Mouse (Mus musculus) midbrain, embryonic 11.5 days (tissue): Measurements from ENCODE around the gene Gtpbp8. TPM values are rescaled to one million over a fixed set of nuclear protein-coding genes. Genes with fewer than 3 reads are reported as not detected.

Experiments
- ATAC-seq: fragments of 200-750 bp; cut with Nextera tagmentation; 2 replicates; pipeline ENCODE4 v1.8.0; 2017; ENCODE audit warnings: moderate TSS enrichment, moderate library complexity; ENCODE audit not compliant: low FRiP score
- DNase-seq: peaks from one replicate; pipeline ENCODE4 v3.0.0; 2015; ENCODE audit warnings: low spot score; ENCODE audit errors: missing footprints
- H3K27ac ChIP-seq: fragments of 300-500 bp; sonication (generic); 2 replicates; pipeline ENCODE4 v1.5.1; 2014; ENCODE audit warnings: low read depth, low read length
- H3K27me3 ChIP-seq: fragments of 300-500 bp; sonication (generic); 2 replicates; pipeline ENCODE4 v1.6.1; 2014; ENCODE audit warnings: mild to moderate bottlenecking, low read length, moderate library complexity, mixed read lengths; ENCODE audit not compliant: control insufficient read depth, insufficient read depth
- H3K36me3 ChIP-seq: fragments of 300-500 bp; sonication (generic); 2 replicates; pipeline ENCODE4 v1.6.1; 2014; ENCODE audit warnings: mild to moderate bottlenecking, low read length, moderate library complexity, mixed read lengths; ENCODE audit not compliant: control insufficient read depth, insufficient read depth
- H3K4me1 ChIP-seq: fragments of 300-500 bp; sonication (generic); 2 replicates; pipeline ENCODE4 v1.6.1; 2014; ENCODE audit warnings: low read length; ENCODE audit not compliant: control insufficient read depth, insufficient read depth
- H3K4me2 ChIP-seq: fragments of 300-500 bp; sonication (generic); 2 replicates; pipeline ENCODE4 v1.6.1; 2014; ENCODE audit warnings: mild to moderate bottlenecking, moderate library complexity
- H3K4me3 ChIP-seq: fragments of 300-500 bp; sonication (generic); 2 replicates; pipeline ENCODE4 v1.5.1; 2014; ENCODE audit warnings: low read depth, low read length
- H3K9ac ChIP-seq: fragments of 300-500 bp; sonication (generic); 2 replicates; pipeline ENCODE4 v1.6.1; 2014; ENCODE audit warnings: low read length
- H3K9me3 ChIP-seq: fragments of 300-500 bp; sonication (generic); 2 replicates; pipeline ENCODE4 v1.6.1; 2016; ENCODE audit warnings: low read length; ENCODE audit not compliant: control insufficient read depth
- WGBS: fragments of 180-500 bp; shearing (Covaris S2); extraction: QIAGEN DNeasy Blood & Tissue Kit; methylation state at CpG from one replicate; pipeline ENCODE4 v1.1.7; 2014; 5-methylcytosine and 5-hydroxymethylcytosine counted together
- polyA plus RNA-seq: library from polyadenylated mRNA; unstranded; fragments of >200 nt; fragmentation: Nextera tagmentation; extraction: Ambion mirVana; gene quantifications from 2 replicates; pipeline ENCODE4 v1.2.1, GENCODE M21; 2014

The Gtpbp8 gene
- polyA plus RNA-seq, 1 experiment from 2014 or later = 37.8 TPM

DNA sequence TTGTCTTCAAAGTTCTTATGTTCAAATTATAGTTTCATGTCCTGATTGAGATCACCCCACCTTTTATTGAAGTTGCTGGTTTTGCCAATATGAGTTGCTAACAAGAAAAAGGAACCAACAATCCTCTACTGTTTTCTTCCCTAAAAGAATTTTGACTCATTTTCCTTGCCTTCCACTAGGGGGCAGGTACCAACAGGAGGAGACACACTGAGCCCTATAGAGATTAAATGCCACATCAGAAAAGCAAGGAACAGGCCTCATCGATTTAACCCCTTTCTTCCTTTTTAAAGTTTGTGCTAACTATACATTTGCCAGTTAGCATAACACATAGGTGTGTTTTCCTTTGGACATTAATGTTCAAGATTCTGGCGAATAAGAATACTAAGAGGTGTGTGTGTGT lies 21.8 kb upstream of the Gtpbp8 start:
- Histone ChIP-seq H3K4me2 (no peak overlapping the region), H3K36me3 (no peaks in the 10 kb centered on the region), H3K27me3 (no peaks in the 10 kb centered on the region), H3K9ac (no peak overlapping the region), H3K4me1 (no peaks in the 10 kb centered on the region), H3K4me3 (no peak overlapping the region), H3K27ac (no peak overlapping the region), H3K9me3 (no peaks in the 10 kb centered on the region)
- ATAC-seq = no peak
- WGBS = 54% methylated on average over 2 of the region's 2 CpGs
- peak; percentile 89 for DNase-seq

DNA sequence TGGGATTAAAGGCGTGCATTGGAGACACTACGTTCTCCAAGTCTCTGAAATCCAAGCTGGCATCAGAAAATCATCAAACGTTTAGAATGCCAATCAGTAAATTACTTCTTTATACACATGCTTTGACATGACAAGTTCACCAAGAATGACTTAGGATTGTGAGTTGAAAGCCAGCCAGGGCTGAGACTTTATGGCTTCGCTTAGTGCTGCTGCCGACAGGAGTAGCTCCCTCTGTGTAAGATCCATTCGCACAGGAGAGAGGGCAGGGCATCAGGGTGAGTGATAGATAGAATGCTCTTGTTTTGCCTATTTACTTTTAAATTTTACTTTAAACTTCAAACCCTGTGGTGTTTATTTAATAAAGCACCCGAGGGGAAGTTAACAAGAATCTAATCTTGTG lies 21.3 kb upstream of the Gtpbp8 start:
- H3K27ac ChIP-seq = no peak overlapping the region
- ATAC-seq (no peak), DNase-seq (no peak)
- WGBS = 89% methylated on average over 7 of the region's 7 CpGs
- H3K4me1 ChIP-seq = no peaks in the 10 kb centered on the region
- H3K4me3 ChIP-seq = no peak overlapping the region
- no peaks in the 10 kb centered on the region for H3K36me3 ChIP-seq
- H3K27me3 ChIP-seq = no peaks in the 10 kb centered on the region
- no peak overlapping the region for H3K9ac ChIP-seq
- H3K9me3 ChIP-seq = no peaks in the 10 kb centered on the region
- H3K4me2 ChIP-seq = no peak overlapping the region

DNA sequence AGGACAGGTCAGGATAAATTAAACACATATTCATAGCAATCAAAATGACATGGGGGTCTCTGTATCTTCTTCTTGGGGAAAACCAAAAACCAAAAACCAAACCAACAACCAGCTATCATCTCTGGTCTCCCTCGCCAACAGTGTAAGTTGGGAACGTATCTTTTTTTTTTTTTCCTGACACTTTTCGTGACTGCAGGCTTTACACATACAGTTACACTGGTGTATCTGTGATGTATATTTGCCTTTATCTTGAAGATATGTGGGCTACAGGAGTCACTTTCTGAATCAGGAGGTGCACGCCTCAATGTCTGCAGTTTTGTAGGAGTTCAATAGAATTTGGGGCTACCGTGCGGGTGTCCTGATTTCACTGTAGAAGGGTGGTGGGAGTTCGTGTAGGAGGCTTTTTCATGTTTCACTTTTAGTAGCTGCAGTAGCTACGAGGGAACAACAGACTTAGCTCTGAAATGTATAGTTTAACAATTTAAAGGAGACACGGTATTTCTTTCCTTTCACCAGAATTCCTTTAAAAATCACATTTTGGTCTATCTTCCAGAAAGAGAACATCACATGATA lies 20.2 kb upstream of the Gtpbp8 start:
- ATAC-seq = no peak

DNA sequence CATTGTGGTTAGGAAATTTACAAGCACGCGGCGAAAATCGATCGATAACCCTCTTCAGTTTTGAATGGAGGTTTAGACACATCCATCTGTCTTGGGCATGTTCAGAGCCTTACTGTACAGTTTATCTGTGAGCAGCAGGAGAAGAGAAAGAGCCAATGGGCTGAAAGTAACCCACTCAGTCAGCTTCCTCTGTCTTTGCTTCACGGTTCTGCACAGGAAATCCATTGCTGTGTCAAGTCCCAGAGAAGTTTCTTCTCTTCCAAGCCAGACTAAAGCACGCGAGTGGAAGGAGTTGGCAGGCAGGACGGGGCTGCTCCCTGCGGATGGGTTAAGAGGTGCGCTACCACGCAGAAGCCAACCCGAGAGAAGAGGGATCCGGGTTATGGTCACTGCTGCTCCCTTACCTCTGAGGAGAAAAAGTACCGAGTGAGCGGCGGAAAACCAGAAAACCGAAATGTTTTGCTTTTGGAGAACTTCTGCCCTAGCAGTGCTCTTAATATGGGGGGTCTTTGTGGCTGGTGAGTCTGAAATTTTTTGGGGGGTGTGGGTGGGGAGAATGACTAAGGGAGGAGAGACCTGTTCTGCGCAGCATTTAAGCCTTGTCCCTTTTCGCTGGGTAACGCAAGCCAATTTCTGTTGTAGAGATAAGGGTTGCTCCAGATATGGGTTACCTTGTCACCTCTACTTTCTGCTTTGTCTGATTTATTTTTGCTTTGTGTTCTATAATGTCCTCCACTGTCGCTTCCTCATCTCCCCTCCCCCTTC lies 19.6 kb upstream of the Gtpbp8 start, which contains the start of gene Cd200r1:
Gene Cd200r1, plus strand, starts transcription at position 182 of the 765 bp plus-strand sequence.
- no peak for ATAC-seq
- Histone ChIP-seq H3K36me3 (no peaks in the 10 kb centered on the region), H3K4me2 (no peak within 1 kb of the TSS), H3K27me3 (no peaks in the 10 kb centered on the region), H3K4me1 (no peaks in the 10 kb centered on the region), H3K4me3 (no peak within 1 kb of the TSS), H3K9me3 (no peaks in the 10 kb centered on the region), H3K9ac (no peak within 1 kb of the TSS), H3K27ac (no peak within 1 kb of the TSS)
- WGBS = 82% methylated on average over 22 of the region's 22 CpGs
- no peak for DNase-seq

More for the DNA sequence above, 20.2 kb upstream of the Gtpbp8 start:
- no peak overlapping the region for H3K9ac ChIP-seq
- WGBS = 90% methylated on average over 9 of the region's 9 CpGs
- H3K4me2 ChIP-seq = no peak overlapping the region
- no peak overlapping the region for H3K4me3 ChIP-seq
- no peaks in the 10 kb centered on the region for H3K36me3 ChIP-seq
- H3K4me1 ChIP-seq = no peaks in the 10 kb centered on the region
- no peak for DNase-seq
- no peaks in the 10 kb centered on the region for H3K9me3 ChIP-seq
- H3K27ac ChIP-seq = no peak overlapping the region
- no peaks in the 10 kb centered on the region for H3K27me3 ChIP-seq

- WGBS = 68% methylated on average over 1 of the region's 1 CpGs
These were observed 15.6 kb upstream of the Gtpbp8 start for GRCm38 (mm10) chr16:44761811-44762210.

GRCm38 (mm10) chr16:44757700-44758099 lies 11.5 kb upstream of the Gtpbp8 start:
- WGBS = 94% methylated on average over 8 of the region's 8 CpGs
- DNase-seq (no peak), ATAC-seq (no peak)
- H3K27ac ChIP-seq = no peak overlapping the region
- no peak overlapping the region for H3K9ac ChIP-seq
- H3K36me3 ChIP-seq = no peaks in the 10 kb centered on the region
- H3K4me2 ChIP-seq = no peak overlapping the region
- H3K4me1 ChIP-seq = no peaks in the 10 kb centered on the region
- no peaks in the 10 kb centered on the region for H3K27me3 ChIP-seq
- H3K4me3 ChIP-seq = no peak overlapping the region
- no peaks in the 10 kb centered on the region for H3K9me3 ChIP-seq

More at GRCm38 (mm10) chr16:44761811-44762210, 15.6 kb upstream of the Gtpbp8 start:
- Histone ChIP-seq H3K4me1 (no peaks in the 10 kb centered on the region), H3K4me2 (no peak overlapping the region), H3K27me3 (no peaks in the 10 kb centered on the region), H3K36me3 (no peaks in the 10 kb centered on the region), H3K27ac (no peak overlapping the region), H3K9me3 (no peaks in the 10 kb centered on the region), H3K9ac (no peak overlapping the region), H3K4me3 (no peak overlapping the region)
- DNase-seq (no peak), ATAC-seq (no peak)

DNA sequence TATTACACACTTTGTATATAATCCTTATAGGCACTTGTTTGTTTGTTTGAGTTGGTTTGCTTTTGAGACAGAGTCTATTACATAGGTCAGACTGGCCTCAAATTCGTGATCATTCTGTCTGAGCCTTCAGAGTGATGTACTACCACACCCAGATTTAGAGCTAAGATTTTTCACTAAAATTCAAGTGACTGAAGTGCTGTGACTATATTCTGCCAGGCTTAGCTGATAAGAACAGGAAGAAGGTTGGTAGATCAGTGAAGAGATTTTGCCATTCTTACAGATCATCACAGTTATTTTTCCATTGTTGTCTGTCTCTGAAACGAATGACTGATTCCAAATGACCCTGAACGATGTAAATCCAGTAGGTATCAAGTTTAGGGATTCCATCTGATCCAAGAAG lies 1.8 kb upstream of the Gtpbp8 start:
- Histone ChIP-seq H3K27ac (no peak overlapping the region), H3K9me3 (no peaks in the 10 kb centered on the region), H3K4me3 (no peak overlapping the region), H3K36me3 (no peaks in the 10 kb centered on the region), H3K27me3 (no peaks in the 10 kb centered on the region), H3K4me2 (no peak overlapping the region), H3K9ac (no peak overlapping the region), H3K4me1 (peaks cover 13% of the 10 kb centered on the region)
- ATAC-seq (no peak), DNase-seq (no peak)
- 65% methylated on average over 3 of the region's 3 CpGs for WGBS

- Histone ChIP-seq H3K27me3 (no peaks in the 10 kb centered on the region), H3K27ac (peak overlapping the region; percentile 91), H3K36me3 (0 out of 2 replicates have a peak, but pooled peaks cover 4% of the 10 kb centered on the region), H3K9ac (peak overlapping the region; percentile 92), H3K9me3 (no peaks in the 10 kb centered on the region), H3K4me2 (peak overlapping the region; percentile 82), H3K4me1 (peaks cover 13% of the 10 kb centered on the region), H3K4me3 (peak overlapping the region; percentile 74)
- DNase-seq (no peak), ATAC-seq (peak; percentile 39)
- 9% methylated on average over 14 of the region's 14 CpGs for WGBS
These were observed 695 bp downstream of the Gtpbp8 start for GRCm38 (mm10) chr16:44745471-44745865.

GRCm38 (mm10) chr16:44742753-44743152 lies 3.4 kb downstream of the Gtpbp8 start:
- 96% methylated on average over 1 of the region's 1 CpGs for WGBS
- Histone ChIP-seq H3K9ac (no peak overlapping the region), H3K4me1 (peaks cover 13% of the 10 kb centered on the region), H3K27me3 (no peaks in the 10 kb centered on the region), H3K36me3 (peaks cover 7% of the 10 kb centered on the region; the same call in 1 of the 2 replicates), H3K27ac (no peak overlapping the region), H3K9me3 (no peaks in the 10 kb centered on the region), H3K4me2 (no peak overlapping the region), H3K4me3 (no peak overlapping the region)
- ATAC-seq (no peak), DNase-seq (no peak)
